Mouse (Mus musculus) forebrain, embryonic 12.5 days (tissue): Measurements from ENCODE around the gene Gm49395. TPM values are rescaled to one million over a fixed set of nuclear protein-coding genes. Genes with fewer than 3 reads are reported as not detected.

Experiments used
- ATAC-seq: fragments of 200-750 bp; cut with Nextera tagmentation; 2 replicates; pipeline ENCODE4 v1.8.0; 2017; ENCODE audit warnings: moderate TSS enrichment; ENCODE audit not compliant: low FRiP score
- H3K27ac ChIP-seq: fragments of 300-500 bp; sonication (generic); 2 replicates; pipeline ENCODE4 v1.5.1; 2016; ENCODE audit warnings: mild to moderate bottlenecking
- H3K27me3 ChIP-seq: fragments of 300-500 bp; sonication (generic); 2 replicates; pipeline ENCODE4 v1.6.1; 2016; ENCODE audit warnings: mild to moderate bottlenecking
- H3K36me3 ChIP-seq: fragments of 300-500 bp; sonication (generic); replicated peaks from 2 replicates; pipeline ENCODE4 v1.6.1; 2016; ENCODE audit warnings: mild to moderate bottlenecking
- H3K4me1 ChIP-seq: fragments of 300-500 bp; sonication (generic); 2 replicates; pipeline ENCODE4 v1.6.1; 2016
- H3K4me2 ChIP-seq: fragments of 300-500 bp; sonication (generic); 2 replicates; pipeline ENCODE4 v1.6.1; 2016; ENCODE audit warnings: mild to moderate bottlenecking, moderate library complexity
- H3K4me3 ChIP-seq: fragments of 300-500 bp; sonication (generic); replicated peaks from 2 replicates; pipeline ENCODE4 v1.5.1; 2016; ENCODE audit warnings: mild to moderate bottlenecking
- H3K9ac ChIP-seq: fragments of 300-500 bp; sonication (generic); 2 replicates; pipeline ENCODE4 v1.6.1; 2016; ENCODE audit warnings: mild to moderate bottlenecking
- H3K9me3 ChIP-seq: fragments of 300-500 bp; sonication (generic); 2 replicates; pipeline ENCODE4 v1.6.1; 2016
- WGBS: fragments of 180-500 bp; shearing (Covaris S2); methylation state at CpG from one replicate; pipeline ENCODE4 v1.1.7; 2016; 5-methylcytosine and 5-hydroxymethylcytosine counted together
- polyA plus RNA-seq: library from polyadenylated mRNA; unstranded; fragments of >200 nt; fragmentation: Nextera tagmentation; extraction: Ambion mirVana; gene quantifications from 2 replicates; pipeline ENCODE4 v1.2.1, GENCODE M21; 2016

Gene Gm49395
- polyA plus RNA-seq, 1 experiment from 2014 or later, result 3.6 TPM

DNA sequence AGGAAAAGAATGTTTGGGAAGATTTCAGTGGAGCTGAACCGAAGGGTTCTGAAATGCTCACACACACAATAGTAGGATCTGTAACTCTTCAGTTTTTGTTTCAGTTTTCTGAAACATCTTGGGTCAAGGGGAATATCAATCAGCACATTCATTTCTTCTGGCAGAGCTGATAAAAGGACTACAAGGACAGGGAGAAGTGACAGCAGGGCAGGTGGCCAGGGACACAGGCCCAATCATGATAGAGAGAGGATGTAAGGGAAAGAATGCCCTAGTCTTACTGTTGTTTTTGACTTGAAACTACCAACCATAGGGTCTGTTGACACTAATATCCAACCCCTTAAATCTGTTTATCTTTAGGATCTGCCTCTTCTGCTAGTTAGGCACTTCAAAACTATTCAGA is 22.8 kb upstream of the Gm49395 start:
- H3K36me3 ChIP-seq, result no peaks in the 10 kb centered on the region
- 79% methylated on average over 1 of the region's 1 CpGs for WGBS

DNA sequence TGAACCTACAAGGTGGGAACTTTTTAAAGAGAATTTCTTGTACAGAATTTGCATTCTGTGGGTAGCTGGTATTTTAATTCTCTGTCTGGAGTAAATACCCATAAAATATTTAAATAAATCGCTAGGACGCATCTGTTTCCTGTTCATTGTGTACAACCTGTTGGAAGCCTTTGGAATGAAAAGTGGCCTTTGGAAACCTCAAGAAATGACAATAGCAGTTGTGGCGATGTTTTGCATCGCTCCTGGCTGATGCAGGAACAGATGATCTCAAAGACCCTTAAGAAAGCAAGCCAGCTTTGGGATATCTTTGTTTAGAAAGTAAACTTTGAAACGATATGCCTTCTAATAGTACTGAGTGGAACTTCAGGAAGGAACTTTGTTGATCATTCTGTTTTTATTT is 17.0 kb upstream of the Gm49395 start:
- Histone ChIP-seq H3K4me1 (no peaks in the 10 kb centered on the region), H3K27me3 (no peaks in the 10 kb centered on the region), H3K9me3 (no peaks in the 10 kb centered on the region), H3K27ac (no peak overlapping the region), H3K36me3 (no peaks in the 10 kb centered on the region), H3K4me2 (no peak overlapping the region), H3K4me3 (no peak overlapping the region), H3K9ac (no peak overlapping the region)
- 66% methylated on average over 5 of the region's 5 CpGs for WGBS
- no peak for ATAC-seq

More for the DNA sequence above, 22.8 kb upstream of the Gm49395 start:
- Histone ChIP-seq H3K4me2 (no peak overlapping the region), H3K4me3 (no peak overlapping the region), H3K9ac (no peak overlapping the region), H3K9me3 (no peaks in the 10 kb centered on the region), H3K27me3 (no peaks in the 10 kb centered on the region), H3K4me1 (no peaks in the 10 kb centered on the region), H3K27ac (no peak overlapping the region)
- no peak for ATAC-seq

DNA sequence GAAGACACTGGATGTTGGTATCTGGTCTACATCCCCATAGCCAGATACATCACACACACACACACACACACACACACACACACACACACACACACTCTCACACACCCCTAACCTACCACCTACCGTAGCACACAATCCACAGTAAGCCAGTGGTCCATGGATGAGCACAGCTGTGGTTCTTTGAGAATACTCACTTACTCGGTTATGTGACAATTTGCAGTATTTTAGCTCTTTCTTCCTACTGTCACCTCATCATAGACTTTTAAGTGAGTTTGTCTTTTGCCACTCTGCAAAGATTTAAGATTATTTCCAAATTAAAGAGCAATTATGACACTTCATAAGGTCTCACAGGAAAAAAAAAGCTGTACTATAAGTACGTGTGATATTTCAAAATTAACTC is 16.5 kb upstream of the Gm49395 start:
- Histone ChIP-seq H3K4me1 (no peaks in the 10 kb centered on the region), H3K4me3 (no peak overlapping the region), H3K27ac (no peak overlapping the region), H3K4me2 (no peak overlapping the region), H3K9me3 (no peaks in the 10 kb centered on the region), H3K27me3 (no peaks in the 10 kb centered on the region), H3K36me3 (no peaks in the 10 kb centered on the region), H3K9ac (no peak overlapping the region)
- WGBS, result 90% methylated on average over 3 of the region's 3 CpGs
- ATAC-seq, result no peak

DNA sequence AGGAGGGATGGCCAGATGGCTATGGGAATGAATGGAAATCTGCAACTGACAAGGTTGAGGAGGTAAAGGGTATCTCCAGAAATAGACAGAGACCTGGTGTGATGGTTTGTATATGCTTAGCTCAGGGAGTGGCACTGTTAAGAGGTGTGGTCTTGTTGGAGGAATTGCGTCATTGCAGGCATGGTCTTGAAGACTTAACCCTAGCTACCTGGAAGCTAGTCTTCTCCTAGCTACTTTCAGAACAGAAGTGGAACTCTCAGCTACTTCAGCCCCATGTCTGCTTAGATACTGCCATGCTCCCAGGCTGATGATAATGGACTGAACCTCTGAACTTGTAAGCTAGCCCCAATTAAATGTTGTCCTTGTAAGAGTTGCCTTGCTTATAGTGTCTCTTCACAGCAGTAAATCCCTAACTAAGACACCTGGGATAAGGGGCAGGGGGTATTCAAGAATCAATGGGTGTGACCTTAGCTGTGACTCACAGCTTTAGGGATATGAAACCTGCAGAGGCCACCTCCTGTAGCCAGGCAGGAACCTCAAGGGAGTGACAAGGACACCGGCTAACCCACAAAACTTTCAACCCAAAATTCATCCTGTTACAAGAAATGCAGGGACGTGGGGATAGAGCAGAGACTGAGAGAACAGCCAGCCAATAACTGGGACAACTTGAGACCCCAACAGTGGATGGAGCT is 15.4 kb upstream of the Gm49395 start:
- Histone ChIP-seq H3K4me2 (no peak overlapping the region), H3K27me3 (no peaks in the 10 kb centered on the region), H3K9ac (no peak overlapping the region), H3K36me3 (no peaks in the 10 kb centered on the region), H3K4me3 (no peak overlapping the region), H3K27ac (no peak overlapping the region), H3K4me1 (no peaks in the 10 kb centered on the region), H3K9me3 (no peaks in the 10 kb centered on the region)
- ATAC-seq, result no peak
- WGBS, result 82% methylated on average over 3 of the region's 3 CpGs

DNA sequence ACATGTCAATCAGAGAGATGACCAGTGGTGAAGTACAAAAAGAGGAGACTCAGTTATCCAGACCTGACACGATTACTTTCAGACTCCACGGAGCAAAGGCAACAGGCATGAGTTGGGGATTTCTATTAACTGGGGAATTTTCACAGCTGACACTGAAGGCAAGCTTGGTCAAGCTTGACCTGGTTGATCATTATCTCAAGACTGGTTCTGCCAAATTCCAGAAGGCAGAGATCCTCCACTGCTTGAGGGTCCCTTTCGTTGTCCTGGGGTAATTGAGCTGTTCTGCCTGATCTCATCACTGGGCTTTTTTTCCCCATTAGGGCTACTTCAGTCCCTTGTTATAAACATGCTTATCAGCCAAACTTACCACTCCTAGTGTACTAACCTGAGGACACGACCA is 7.9 kb upstream of the Gm49395 start:
- Histone ChIP-seq H3K27ac (no peak overlapping the region), H3K9me3 (no peaks in the 10 kb centered on the region), H3K4me2 (no peak overlapping the region), H3K4me3 (no peak overlapping the region), H3K27me3 (no peaks in the 10 kb centered on the region), H3K4me1 (no peaks in the 10 kb centered on the region), H3K36me3 (no peaks in the 10 kb centered on the region), H3K9ac (no peak overlapping the region)
- WGBS, result 85% methylated on average over 4 of the region's 4 CpGs
- ATAC-seq, result no peak

DNA sequence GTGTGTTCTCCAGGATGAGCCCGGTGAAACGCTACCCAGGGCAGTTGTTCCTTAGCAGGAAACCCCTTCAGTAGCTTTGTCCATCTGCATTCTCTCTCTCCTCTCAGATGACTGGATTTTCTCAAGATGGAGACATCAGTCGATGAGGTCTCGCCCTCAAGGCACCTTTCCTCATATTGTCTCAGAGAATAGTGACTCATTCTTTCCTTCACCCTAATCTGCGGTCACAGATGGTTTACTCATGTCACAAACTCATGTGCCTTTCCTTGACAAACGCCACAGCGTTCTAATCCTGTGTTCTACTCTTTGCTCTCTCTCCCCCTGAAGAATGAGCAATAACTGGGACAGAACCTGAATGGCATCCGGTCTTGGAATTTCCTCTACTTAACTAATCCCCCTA is 5.7 kb upstream of the Gm49395 start:
- Histone ChIP-seq H3K4me2 (no peak overlapping the region), H3K9me3 (no peaks in the 10 kb centered on the region), H3K27ac (no peak overlapping the region), H3K9ac (no peak overlapping the region), H3K27me3 (peaks cover 4% of the 10 kb centered on the region; the same call in 1 of the 2 replicates), H3K4me3 (no peak overlapping the region), H3K4me1 (no peaks in the 10 kb centered on the region), H3K36me3 (no peaks in the 10 kb centered on the region)
- WGBS, result 93% methylated on average over 8 of the region's 8 CpGs
- no peak for ATAC-seq

DNA sequence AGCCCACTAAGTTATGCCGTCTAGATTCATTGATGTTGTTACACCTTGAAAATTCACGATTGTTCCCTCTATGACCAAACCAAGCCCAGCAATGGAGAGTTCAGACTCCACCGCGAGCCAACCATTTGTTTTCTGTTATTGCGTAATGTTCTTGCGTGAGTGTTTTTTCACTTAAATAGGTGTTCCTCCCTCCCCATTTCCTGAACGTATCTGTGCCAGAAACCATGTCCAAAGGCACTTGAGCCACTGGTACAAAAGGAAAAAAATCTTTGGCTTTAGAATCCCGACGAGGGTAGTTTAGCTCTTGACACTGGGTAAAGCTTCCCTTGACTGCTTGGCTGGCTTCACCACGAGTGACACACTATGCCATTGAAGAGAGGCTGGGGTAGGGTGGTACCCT is 4.5 kb upstream of the Gm49395 start:
- Histone ChIP-seq H3K27ac (no peak overlapping the region), H3K9ac (no peak overlapping the region), H3K27me3 (peaks cover 7% of the 10 kb centered on the region), H3K4me1 (peaks cover 8% of the 10 kb centered on the region; the same call in 1 of the 2 replicates), H3K4me3 (no peak overlapping the region), H3K9me3 (no peaks in the 10 kb centered on the region), H3K36me3 (no peaks in the 10 kb centered on the region), H3K4me2 (no peak overlapping the region)
- no peak for ATAC-seq
- WGBS, result 89% methylated on average over 10 of the region's 10 CpGs

DNA sequence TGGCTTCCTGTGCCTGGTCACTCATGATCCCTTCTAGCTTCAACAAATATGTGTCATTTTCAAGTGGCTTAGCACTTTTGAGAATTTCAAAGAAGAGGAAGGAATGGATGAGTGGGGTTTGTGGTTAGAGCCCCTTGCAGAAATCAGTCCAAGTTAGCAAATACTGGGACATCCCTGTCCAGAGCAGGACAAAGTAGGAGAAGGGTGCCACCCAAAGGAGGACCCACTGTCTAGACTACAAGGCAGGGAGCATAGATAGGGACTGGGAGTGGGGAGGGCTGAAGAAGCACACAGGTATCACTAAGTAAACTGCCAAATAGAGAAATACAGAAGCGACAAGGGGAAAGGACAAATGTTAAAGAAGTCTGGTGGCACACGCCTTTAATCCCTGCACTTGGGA is 1.0 kb upstream of the Gm49395 start:
- whole genome bisulfite sequencing, result 88% methylated on average over 2 of the region's 2 CpGs
- Histone ChIP-seq H3K4me3 (no peak overlapping the region), H3K27me3 (peaks cover 22% of the 10 kb centered on the region), H3K9me3 (no peaks in the 10 kb centered on the region), H3K4me1 (peaks cover 10% of the 10 kb centered on the region; the same call in 1 of the 2 replicates), H3K27ac (no peak overlapping the region), H3K9ac (no peak overlapping the region), H3K4me2 (no peak overlapping the region), H3K36me3 (no peaks in the 10 kb centered on the region)
- ATAC-seq, result no peak

DNA sequence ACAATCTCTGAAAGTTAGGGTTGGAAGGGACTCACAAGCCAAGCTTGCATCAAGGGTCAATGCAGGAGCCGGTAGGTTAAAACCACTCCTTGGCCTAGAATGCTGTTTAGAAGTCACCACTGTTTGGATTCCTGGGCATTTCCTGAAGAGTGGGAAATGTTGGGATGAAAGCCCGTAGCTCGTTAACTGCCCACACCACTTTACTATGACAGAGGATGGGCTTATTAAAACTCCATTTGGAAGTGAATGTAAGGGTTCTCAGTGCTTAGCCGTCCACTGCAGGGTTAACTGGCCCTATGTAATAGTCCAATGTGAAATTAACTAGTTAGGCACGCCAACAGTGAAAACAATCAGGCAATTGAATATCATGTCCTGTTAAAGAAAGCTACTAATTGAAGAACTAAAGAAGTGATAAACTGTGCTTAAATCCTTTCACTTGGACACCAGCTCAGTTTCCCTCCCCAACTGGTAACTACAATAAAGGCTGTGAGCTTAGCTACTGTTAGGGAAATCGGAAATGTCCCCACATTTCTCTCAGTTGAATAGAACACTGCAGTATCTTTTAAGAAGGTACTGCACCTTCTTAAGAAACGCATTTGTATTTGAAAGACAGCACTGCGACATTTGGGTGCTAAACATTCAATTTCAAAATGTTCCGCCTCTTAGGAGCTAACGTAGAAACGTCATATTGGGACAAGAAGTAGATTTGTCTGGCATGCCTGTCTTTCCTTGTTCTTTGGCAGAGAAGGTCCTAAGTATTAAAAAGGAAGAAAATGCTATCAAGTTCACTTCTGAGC is 1.1 kb downstream of the Gm49395 start:
- H3K27ac ChIP-seq, result no peak overlapping the region
- H3K9ac ChIP-seq, result no peak overlapping the region
- peaks cover 22% of the 10 kb centered on the region for H3K27me3 ChIP-seq
- WGBS, result 19% methylated on average over 11 of the region's 11 CpGs
- no peak for ATAC-seq
- no peaks in the 10 kb centered on the region for H3K36me3 ChIP-seq
- peak overlapping the region; percentile 50; the same call in 1 of the 2 replicates for H3K4me3 ChIP-seq
- H3K4me2 ChIP-seq, result peak overlapping the region; percentile 90
- peaks cover 10% of the 10 kb centered on the region; the same call in 1 of the 2 replicates for H3K4me1 ChIP-seq
- H3K9me3 ChIP-seq, result no peaks in the 10 kb centered on the region

DNA sequence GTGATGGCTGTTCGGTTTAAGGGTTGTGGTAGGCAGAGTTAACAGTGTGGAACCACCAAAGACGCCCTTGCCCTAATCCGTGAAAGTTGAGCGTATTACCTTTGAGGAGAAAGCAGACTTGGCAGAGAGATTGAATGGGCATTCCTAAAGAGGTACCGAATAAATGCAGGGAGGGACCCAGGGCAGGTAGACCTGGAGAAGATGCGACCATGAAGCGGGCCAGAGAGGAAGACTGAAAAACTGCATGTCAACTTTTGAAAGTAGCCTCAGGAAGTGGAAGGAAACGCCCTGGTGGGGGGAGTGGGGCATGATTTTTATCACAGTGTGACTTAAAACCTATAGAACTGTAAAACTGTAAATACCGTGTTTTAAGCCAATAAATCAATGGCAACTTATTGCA is 2.3 kb downstream of the Gm49395 start:
- Histone ChIP-seq H3K27me3 (peaks cover 22% of the 10 kb centered on the region), H3K4me1 (peaks cover 10% of the 10 kb centered on the region; the same call in 1 of the 2 replicates), H3K4me2 (no peak overlapping the region), H3K9ac (no peak overlapping the region), H3K4me3 (no peak overlapping the region), H3K9me3 (no peaks in the 10 kb centered on the region), H3K27ac (no peak overlapping the region), H3K36me3 (no peaks in the 10 kb centered on the region)
- WGBS, result 87% methylated on average over 9 of the region's 9 CpGs
- ATAC-seq, result no peak

DNA sequence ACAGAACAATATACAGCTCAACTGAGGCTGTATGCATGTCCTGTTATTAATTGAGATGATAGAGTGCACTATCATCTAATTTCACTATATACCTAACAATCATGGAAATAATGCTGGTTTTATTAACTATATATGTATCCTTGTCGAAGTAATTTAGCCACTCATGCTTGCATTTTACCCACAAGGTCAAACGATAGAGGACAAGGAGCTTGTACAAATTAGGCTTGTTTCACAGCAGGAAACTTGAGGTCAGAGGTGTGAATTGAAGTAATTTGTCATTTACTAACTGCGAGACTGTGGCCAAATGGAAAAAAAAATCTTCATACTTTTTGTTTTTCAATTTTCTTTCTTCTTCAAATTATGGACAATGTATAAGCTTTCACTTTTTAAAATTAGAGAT is 3.5 kb downstream of the Gm49395 start:
- H3K9ac ChIP-seq, result no peak overlapping the region
- no peak overlapping the region for H3K4me2 ChIP-seq
- H3K4me1 ChIP-seq, result peaks cover 10% of the 10 kb centered on the region; the same call in 1 of the 2 replicates
- no peak for ATAC-seq
- H3K27me3 ChIP-seq, result peaks cover 22% of the 10 kb centered on the region
- no peaks in the 10 kb centered on the region for H3K9me3 ChIP-seq
- no peak overlapping the region for H3K27ac ChIP-seq
- no peaks in the 10 kb centered on the region for H3K36me3 ChIP-seq
- H3K4me3 ChIP-seq, result no peak overlapping the region
- WGBS, result 85% methylated on average over 3 of the region's 3 CpGs

DNA sequence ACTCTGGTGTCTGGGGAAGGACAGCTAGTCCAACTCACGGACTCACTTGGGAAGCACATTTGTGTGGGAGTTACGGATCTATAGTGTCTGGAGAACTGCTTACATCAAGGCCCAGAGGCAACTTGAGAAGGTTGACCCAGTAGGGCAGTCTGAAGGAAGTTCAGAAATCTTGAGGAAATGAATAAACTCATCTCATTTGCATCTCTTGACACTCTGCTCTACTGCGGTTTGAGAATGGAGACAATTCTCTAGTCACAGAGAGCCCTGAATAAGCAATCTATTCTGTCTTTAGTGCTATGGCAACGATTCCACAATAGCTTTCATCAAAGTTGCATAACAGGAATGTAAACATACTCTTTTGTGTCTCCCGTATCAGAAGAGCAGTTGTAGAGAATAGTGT is 4.8 kb downstream of the Gm49395 start:
- Histone ChIP-seq H3K4me1 (peaks cover 6% of the 10 kb centered on the region; the same call in 1 of the 2 replicates), H3K9me3 (no peaks in the 10 kb centered on the region), H3K4me2 (no peak overlapping the region), H3K27me3 (peaks cover 19% of the 10 kb centered on the region), H3K4me3 (no peak overlapping the region), H3K27ac (no peak overlapping the region), H3K36me3 (no peaks in the 10 kb centered on the region), H3K9ac (no peak overlapping the region)
- ATAC-seq, result no peak
- 48% methylated on average over 5 of the region's 5 CpGs for WGBS

DNA sequence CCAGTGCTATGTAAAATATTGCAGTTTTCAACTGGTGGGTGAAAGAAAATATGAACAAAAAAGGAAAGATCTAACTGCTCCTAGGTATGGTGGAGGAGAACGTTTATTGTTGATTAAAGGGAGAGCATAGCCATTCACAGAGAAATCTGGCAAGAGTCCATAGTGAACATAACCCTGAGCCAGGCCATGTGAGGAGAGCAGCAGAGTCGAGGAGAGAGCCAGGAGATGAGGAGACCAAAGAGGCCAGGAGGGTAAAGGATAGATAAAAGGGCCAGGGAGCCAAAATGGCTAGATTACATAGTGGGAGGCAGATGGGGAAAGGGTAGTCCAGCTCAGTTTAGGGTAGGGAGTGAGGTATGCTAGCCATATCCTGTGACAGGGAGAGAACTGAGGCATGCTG is 5.5 kb downstream of the Gm49395 start:
- 69% methylated on average over 2 of the region's 2 CpGs for WGBS
- Histone ChIP-seq H3K27me3 (peaks cover 15% of the 10 kb centered on the region), H3K9ac (no peak overlapping the region), H3K4me2 (no peak overlapping the region), H3K27ac (no peak overlapping the region), H3K36me3 (no peaks in the 10 kb centered on the region), H3K4me1 (peaks cover 2% of the 10 kb centered on the region; the same call in 1 of the 2 replicates), H3K4me3 (no peak overlapping the region), H3K9me3 (no peaks in the 10 kb centered on the region)
- no peak for ATAC-seq
